Mouse (Mus musculus) B cell, adult 62 days (primary cell): ENCODE measurements around the gene Irs4. TPM values are rescaled to one million over a fixed set of nuclear protein-coding genes. Genes with fewer than 3 reads are reported as not detected.

Experiments used
- total RNA-seq: library from RNA; stranded (reverse); gene quantifications from 4 replicates; pipeline ENCODE4 v1.2.4, GENCODE M21; 2023

The Irs4 gene
- not detected in 4 replicates for total RNA-seq

GRCm38 (mm10) chrX:141724937-141725918 lies at the start of gene Irs4:
TSS of gene Irs4 (minus strand) at chrX:141725263.

Other genes with a start within 250 kb of the Irs4 start
- 0.17 to 0.30 TPM (median 0.26 TPM) in 4 replicates for gene Col4a5, start 249.9 kb downstream of the Irs4 start, total RNA-seq
- not detected in 4 replicates for gene Gm15294, start 150.0 kb upstream of the Irs4 start, total RNA-seq